Mouse (Mus musculus) sigmoid colon, adult 10 weeks (tissue): ENCODE data around the gene Klhl36. TPM values are rescaled to one million over a fixed set of nuclear protein-coding genes. Genes with fewer than 3 reads are reported as not detected.

Source experiments
- polyA plus RNA-seq: library from polyadenylated mRNA; stranded (reverse); fragments of 350-450 nt; fragmentation: Illumina TruSeq; extraction: RNeasy Lipid Tissue Mini Kit (QIAGEN cat#74804); gene quantifications from one replicate; pipeline ENCODE4 v1.2.3, GENCODE M21; 2014; ENCODE audit warnings: low read depth, low replicate concordance

The Klhl36 gene
- polyA plus RNA-seq: not detected

DNA sequence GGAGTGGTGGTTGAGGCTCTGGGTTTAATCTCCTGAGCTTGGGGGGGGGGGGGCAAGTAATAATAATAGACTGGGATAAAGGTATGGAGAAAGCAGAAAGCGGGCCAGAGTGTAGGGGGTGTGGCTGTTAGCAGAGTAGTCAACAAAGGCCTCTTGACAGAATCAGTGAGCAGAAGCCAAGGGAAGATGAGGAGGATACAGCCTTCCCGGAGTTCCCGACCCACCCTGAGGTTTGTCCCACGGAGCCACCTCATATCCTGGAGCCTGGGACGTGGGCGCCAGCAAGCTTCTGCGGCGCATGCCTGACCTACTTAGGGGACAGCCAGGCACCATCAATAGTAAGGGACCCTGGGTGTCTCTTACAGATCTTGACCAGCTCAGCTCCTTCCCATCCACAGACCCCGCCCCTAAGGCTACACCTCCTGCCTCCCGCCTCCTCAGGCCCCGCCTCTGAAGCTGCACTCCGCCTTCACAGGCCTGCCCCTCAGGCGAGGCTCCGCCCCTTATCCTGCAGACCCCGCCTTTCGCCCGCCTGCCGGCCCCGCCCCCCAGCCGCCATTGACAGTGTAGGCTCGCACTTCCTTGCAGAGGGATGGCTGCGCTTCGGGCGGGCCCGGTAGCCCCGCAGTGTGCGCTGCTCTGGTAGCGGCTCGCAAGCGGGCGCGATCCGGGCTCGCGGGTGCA, at the start of gene Klhl36:
Gene Klhl36 (plus strand): TSS at position 561 of the 684 bp plus-strand sequence.

DNA sequence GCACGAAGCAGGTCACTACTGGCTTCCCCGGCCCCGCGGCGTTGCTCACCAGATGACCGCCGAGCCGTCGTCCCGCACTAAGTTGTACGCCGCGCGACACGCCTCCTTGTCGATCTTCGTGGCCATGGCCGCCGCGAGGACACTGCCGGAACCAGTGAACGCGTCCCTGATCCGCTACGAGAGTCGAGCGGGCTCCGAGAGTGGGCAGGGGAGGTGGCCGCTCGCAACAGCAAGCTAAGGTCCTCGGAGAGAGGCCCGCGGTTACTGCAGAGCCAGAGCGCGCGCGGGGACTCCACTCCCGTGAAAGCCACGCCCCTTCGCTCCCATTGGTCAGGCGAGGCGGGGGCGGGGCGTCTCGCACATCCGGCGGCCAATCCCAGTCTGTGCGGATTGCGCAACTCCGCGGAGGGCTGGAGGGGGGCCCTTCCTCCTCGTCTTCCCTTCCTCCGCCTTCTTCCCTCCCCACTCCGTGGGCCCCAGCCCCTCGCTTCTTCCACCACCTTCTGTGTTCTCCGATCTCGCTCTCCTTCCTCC, 21.7 kb upstream of the Klhl36 start, which contains the start of gene Cotl1:
Gene Cotl1 (minus strand): TSS at position 270 of the 534 bp plus-strand sequence.

DNA sequence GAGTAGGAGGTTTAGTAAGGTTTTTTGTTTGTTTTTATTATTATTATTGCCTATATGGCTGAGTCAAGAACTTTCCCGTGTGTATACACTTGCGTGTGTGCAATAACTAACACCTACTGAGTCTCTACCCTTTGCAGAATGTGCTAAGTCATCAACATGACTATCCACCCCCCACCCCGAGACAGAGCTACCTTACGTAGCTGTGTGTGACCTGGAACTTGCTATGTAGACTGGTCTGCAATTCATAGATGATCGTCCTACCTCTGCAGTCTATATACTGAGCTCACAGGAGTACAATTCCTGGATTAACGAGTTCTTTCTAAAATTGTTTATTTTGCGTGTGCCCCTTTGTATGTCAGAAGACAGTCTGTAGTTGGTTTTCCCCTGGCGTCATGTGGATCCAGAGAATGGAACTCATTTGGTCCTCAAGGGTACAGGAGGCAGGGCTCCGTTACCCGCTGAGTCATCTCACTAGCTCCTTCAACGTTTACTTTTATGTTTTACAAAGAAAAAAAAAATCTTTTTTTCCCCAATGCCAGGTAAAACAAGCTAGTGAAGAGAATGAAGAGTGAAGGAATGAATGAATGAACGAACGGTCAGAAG, 48.0 kb downstream of the Klhl36 start, which contains the start of gene Usp10:
Gene Usp10 (plus strand): TSS at position 417 of the 603 bp plus-strand sequence.

DNA sequence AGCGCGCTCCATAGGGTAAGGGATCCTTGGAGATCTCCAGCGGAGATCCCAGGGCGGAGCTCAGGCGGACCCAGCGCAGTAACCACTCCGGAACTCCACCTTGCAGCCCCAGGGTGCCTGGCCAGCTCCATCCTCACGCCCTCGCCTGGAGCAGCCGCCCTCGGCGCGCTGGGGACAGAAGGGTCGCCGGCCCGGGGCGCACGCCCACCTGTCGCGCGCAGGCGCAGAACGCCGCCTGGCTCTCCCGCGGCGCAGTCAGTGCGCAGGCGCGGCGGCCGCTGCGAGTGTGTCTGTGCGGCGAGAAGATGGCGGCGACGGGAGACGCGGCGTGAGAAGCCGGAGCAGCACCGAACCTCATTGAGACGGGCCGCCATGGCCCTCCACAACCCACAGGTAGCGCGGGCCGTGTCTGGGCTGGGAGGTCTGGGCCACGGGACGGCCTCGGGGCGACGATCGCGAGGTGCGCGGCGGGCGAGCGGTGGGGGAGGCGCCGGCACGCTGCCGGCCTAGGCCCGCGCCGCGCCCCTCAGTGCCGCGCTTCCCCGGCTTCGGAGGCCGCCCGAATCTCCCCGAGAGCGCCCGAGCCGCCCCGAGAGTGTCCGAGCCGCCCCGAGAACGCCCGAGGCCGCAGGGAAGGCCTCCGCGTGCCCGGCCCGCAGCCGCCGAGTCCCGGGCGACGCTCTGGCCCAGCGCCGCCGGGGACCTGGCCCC, 48.6 kb downstream of the Klhl36 start, which contains the start of gene Gm20388:
Gene Gm20388 (plus strand): TSS at position 295 of the 711 bp plus-strand sequence.

Other genes starting within 250 kb of the Klhl36 start
- not detected for gene Adad2, start 249.5 kb upstream of the Klhl36 start, polyA plus RNA-seq
- 0.09 TPM for gene Kcng4, start 226.6 kb upstream of the Klhl36 start, polyA plus RNA-seq
- gene Wfdc1, start 195.9 kb upstream of the Klhl36 start, polyA plus RNA-seq: 5.8 TPM
- gene Atp2c2, start 162.3 kb upstream of the Klhl36 start, polyA plus RNA-seq: 0.85 TPM
- 2.5 TPM for gene Tldc1, start 83.8 kb upstream of the Klhl36 start, polyA plus RNA-seq
- 1.4 TPM for gene Cotl1, start 21.7 kb upstream of the Klhl36 start, polyA plus RNA-seq
- gene Usp10, start 48.1 kb downstream of the Klhl36 start, polyA plus RNA-seq: 18.4 TPM
- 3.8 TPM for gene Gm20388, start 48.6 kb downstream of the Klhl36 start, polyA plus RNA-seq
- gene Crispld2, start 130.2 kb downstream of the Klhl36 start, polyA plus RNA-seq: 6.0 TPM
- 2.0 TPM for gene Zdhhc7, start 239.2 kb downstream of the Klhl36 start, polyA plus RNA-seq